Mouse (Mus musculus) T-helper 1 cell (primary cell): ENCODE measurements around the gene Golga1.

Experiments
- in situ Hi-C: fragments of 300-600 bp; cut with MboI, MseI; formaldehyde crosslinking; loops from one replicate; pipeline ENCODE4 v1.15.1; 2025; ENCODE audit warnings: high pct_unique_total_duplicates

The Golga1 gene

GRCm38 (mm10) chr2:39007865-39008264 lies 57.5 kb downstream of the Golga1 start:
- in situ Hi-C loops, result no loop called here

- in situ Hi-C loops, result no loop called here
Observed at GRCm38 (mm10) chr2:39006149-39006730, 59.1 kb downstream of the Golga1 start.

- in situ Hi-C loops, result no loop called here
Observed at GRCm38 (mm10) chr2:39005574-39006079, 59.7 kb downstream of the Golga1 start, which contains the start of gene Rpl35. Gene Rpl35, minus strand, starts transcription at chr2:39005624.

- in situ Hi-C loops, result no loop called here
Observed at GRCm38 (mm10) chr2:39004880-39005435, 60.4 kb downstream of the Golga1 start, which contains the start of gene Arpc5l. Gene Arpc5l, plus strand, starts transcription at chr2:39005348.

- in situ Hi-C loops, result no loop called here
Observed at GRCm38 (mm10) chr2:39004372-39004771, 61.0 kb downstream of the Golga1 start.

GRCm38 (mm10) chr2:39003512-39003911 lies 61.8 kb downstream of the Golga1 start:
- in situ Hi-C loops, result no loop called here

- in situ Hi-C loops, result no loop called here
Observed at GRCm38 (mm10) chr2:39003106-39003505, 62.2 kb downstream of the Golga1 start.

GRCm38 (mm10) chr2:39001866-39002265 lies 63.5 kb downstream of the Golga1 start:
- in situ Hi-C loops, result no loop called here

GRCm38 (mm10) chr2:39000587-39000919 lies 64.8 kb downstream of the Golga1 start:
- in situ Hi-C loops, result no loop called here

- in situ Hi-C loops, result loop anchor here (5.0 kb wide), 1 partner anchor 68 kb away; the partner anchor contains the start of gene Olfml2a
Observed at GRCm38 (mm10) chr2:38999910-39000586, 65.3 kb downstream of the Golga1 start.

- in situ Hi-C loops, result loop anchor here (5.0 kb wide), 1 partner anchor 67 kb away; the partner anchor contains the start of gene Olfml2a
Observed at GRCm38 (mm10) chr2:38999381-38999780, 66.0 kb downstream of the Golga1 start.

GRCm38 (mm10) chr2:38997386-38998374 lies 67.7 kb downstream of the Golga1 start, which contains the start of gene Wdr38:
Gene Wdr38, plus strand, starts transcription at chr2:38997476.
- in situ Hi-C loops, result loop anchor here (5.0 kb wide), 1 partner anchor 65 kb away; the partner anchor contains the start of gene Olfml2a

GRCm38 (mm10) chr2:38992452-38992851 lies 72.9 kb downstream of the Golga1 start:
- in situ Hi-C loops, result no loop called here

- in situ Hi-C loops, result no loop called here
Observed at GRCm38 (mm10) chr2:38992004-38992403, 73.3 kb downstream of the Golga1 start.

- in situ Hi-C loops, result no loop called here
Observed at GRCm38 (mm10) chr2:38988929-38989328, 76.4 kb downstream of the Golga1 start.

- in situ Hi-C loops, result no loop called here
Observed at GRCm38 (mm10) chr2:38987803-38988510, 77.4 kb downstream of the Golga1 start.

- in situ Hi-C loops, result no loop called here
Observed at GRCm38 (mm10) chr2:38987371-38987770, 78.0 kb downstream of the Golga1 start.

GRCm38 (mm10) chr2:38986580-38986979 lies 78.8 kb downstream of the Golga1 start:
- in situ Hi-C loops, result no loop called here

- in situ Hi-C loops, result no loop called here
Observed at GRCm38 (mm10) chr2:38983456-38983855, 81.9 kb downstream of the Golga1 start.

- in situ Hi-C loops, result no loop called here
Observed at GRCm38 (mm10) chr2:38977837-38978236, 87.5 kb downstream of the Golga1 start.
